Mouse (Mus musculus) hindbrain, postnatal 0 days (tissue): ENCODE measurements at regions not wholly inside any gene's neighbourhood (a gene's known extent, or its start where the extent isn't known, plus 50 kb on each side); places are given as distances from the start of the nearest gene placed in this dataset.

Experiments used
- ATAC-seq: fragments of 200-750 bp; cut with Nextera tagmentation; 2 replicates; pipeline ENCODE4 v1.8.0; 2017; ENCODE audit warnings: mild to moderate bottlenecking, moderate TSS enrichment, moderate library complexity
- DNase-seq: peaks from one replicate; pipeline ENCODE4 v3.0.0-alpha.2; 2015; ENCODE audit warnings: low spot score
- H3K27ac ChIP-seq: fragments of 300-500 bp; sonication (generic); 2 replicates; pipeline ENCODE4 v1.5.1; 2014; ENCODE audit warnings: mild to moderate bottlenecking
- H3K27me3 ChIP-seq: fragments of 300-500 bp; sonication (generic); 2 replicates; pipeline ENCODE4 v1.6.1; 2014; ENCODE audit warnings: low read length, mixed read lengths; ENCODE audit not compliant: insufficient read depth
- H3K36me3 ChIP-seq: fragments of 300-500 bp; sonication (generic); 2 replicates; pipeline ENCODE4 v1.6.1; 2014; ENCODE audit warnings: low read length, mixed read lengths; ENCODE audit not compliant: insufficient read depth
- H3K4me1 ChIP-seq: fragments of 300-500 bp; sonication (generic); 2 replicates; pipeline ENCODE4 v1.6.1; 2014; ENCODE audit warnings: antibody characterized with exemption, low read length, mixed read lengths; ENCODE audit not compliant: insufficient read depth
- H3K4me2 ChIP-seq: fragments of 300-500 bp; sonication (generic); 2 replicates; pipeline ENCODE4 v1.6.1; 2014; ENCODE audit warnings: low read depth, mild to moderate bottlenecking, low read length, moderate library complexity, mixed read lengths
- H3K4me3 ChIP-seq: fragments of 300-500 bp; sonication (generic); 2 replicates; pipeline ENCODE4 v1.5.1; 2014; ENCODE audit warnings: low read length
- H3K9ac ChIP-seq: fragments of 300-500 bp; sonication (generic); replicated peaks from 2 replicates; pipeline ENCODE4 v1.6.1; 2014; ENCODE audit warnings: mild to moderate bottlenecking, low read length, moderate library complexity, mixed read lengths
- H3K9me3 ChIP-seq: fragments of 300-500 bp; sonication (generic); 2 replicates; pipeline ENCODE4 v1.6.1; 2016; ENCODE audit warnings: low read length, mixed read lengths
- CTCF ChIP-seq: IDR thresholded peaks from 2 replicates; pipeline ENCODE4 v1.5.1; 2016; ENCODE audit warnings: antibody characterized with exemption, control low read depth, low read depth
- WGBS: fragments of 180-500 bp; shearing (Covaris S2); extraction: QIAGEN DNeasy Blood & Tissue Kit; methylation state at CpG from one replicate; pipeline ENCODE4 v1.1.7; 2014; 5-methylcytosine and 5-hydroxymethylcytosine counted together

DNA sequence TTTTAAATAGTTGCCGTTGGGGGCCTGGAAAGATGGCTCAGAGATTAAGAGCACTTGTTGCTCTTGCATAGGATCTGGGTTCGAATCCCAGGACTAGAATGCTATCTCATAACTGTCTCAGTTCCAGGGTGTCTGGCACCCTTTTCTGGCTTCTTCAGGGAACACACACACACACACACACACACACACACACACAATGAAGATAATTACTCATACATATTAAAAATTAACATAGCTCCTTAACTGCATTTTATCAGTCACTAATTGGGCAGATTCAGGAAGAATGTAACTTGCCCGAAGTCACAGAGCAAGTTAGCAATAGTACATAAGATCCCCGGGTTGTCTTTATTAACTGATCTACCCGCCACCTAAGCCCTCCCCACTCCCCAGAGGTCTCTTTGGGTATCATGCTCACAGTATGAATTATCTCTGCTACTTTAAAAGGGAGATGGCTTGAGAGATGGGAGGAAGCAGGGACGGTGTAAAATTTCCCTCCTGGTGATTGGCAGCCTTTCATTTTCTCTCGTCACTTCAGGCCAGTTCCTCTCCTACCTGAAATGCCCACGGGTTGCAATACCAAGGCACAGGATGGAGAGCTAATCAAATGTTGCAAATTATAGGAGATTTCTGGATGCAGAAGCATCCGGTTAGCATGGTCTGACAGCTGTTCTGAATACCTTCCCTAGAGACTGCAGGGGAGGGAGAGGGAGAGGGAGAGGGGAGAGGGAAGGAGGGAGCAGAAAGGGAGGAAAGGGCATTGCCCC, 258.3 kb downstream of the Cd83 start:
- H3K27ac ChIP-seq = peak overlapping the region; percentile 26; the same call in 1 of the 2 replicates
- no peak for TF ChIP-seq CTCF
- WGBS = 38% methylated on average over 9 of the region's 9 CpGs

DNA sequence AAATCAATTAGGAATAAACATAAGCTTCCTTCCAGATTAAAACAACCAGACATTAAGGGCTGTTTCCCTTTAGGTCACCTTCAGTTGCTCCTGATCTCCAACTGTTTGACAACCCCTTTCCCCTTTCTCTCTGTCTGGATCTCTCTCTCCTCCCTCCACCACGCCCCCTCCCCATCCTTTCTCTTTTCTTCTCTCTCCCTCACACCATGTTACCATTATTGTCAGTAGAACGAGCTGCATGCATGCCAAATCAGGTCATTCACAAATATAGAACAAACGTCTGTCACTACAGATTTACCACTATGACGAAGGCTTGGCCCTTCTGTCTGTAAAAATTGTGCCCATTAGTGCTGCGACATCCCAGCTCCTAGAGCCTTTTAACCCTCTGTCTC, 258.9 kb downstream of the Cd83 start:
- H3K4me2 ChIP-seq = no peak overlapping the region
- H3K36me3 ChIP-seq = no peaks in the 10 kb centered on the region
- H3K9me3 ChIP-seq = no peaks in the 10 kb centered on the region
- ATAC-seq (peak; percentile 78), DNase-seq (peak; percentile 76)
- no peak overlapping the region for H3K4me3 ChIP-seq
- no peak for TF ChIP-seq CTCF
- peaks cover 6% of the 10 kb centered on the region; the same call in 1 of the 2 replicates for H3K4me1 ChIP-seq
- no peak overlapping the region for H3K9ac ChIP-seq
- 14% methylated on average over 5 of the region's 5 CpGs for WGBS
- H3K27me3 ChIP-seq = no peaks in the 10 kb centered on the region
- H3K27ac ChIP-seq = peak overlapping the region; percentile 26; the same call in 1 of the 2 replicates

More for the DNA sequence above, 258.3 kb downstream of the Cd83 start:
- peaks cover 9% of the 10 kb centered on the region; the same call in 1 of the 2 replicates for H3K4me1 ChIP-seq
- H3K4me2 ChIP-seq = no peak overlapping the region
- H3K9me3 ChIP-seq = no peaks in the 10 kb centered on the region
- ATAC-seq (peak; percentile 70), DNase-seq (peak; percentile 53)
- no peak overlapping the region for H3K9ac ChIP-seq
- no peaks in the 10 kb centered on the region for H3K27me3 ChIP-seq
- H3K4me3 ChIP-seq = no peak overlapping the region
- no peaks in the 10 kb centered on the region for H3K36me3 ChIP-seq

DNA sequence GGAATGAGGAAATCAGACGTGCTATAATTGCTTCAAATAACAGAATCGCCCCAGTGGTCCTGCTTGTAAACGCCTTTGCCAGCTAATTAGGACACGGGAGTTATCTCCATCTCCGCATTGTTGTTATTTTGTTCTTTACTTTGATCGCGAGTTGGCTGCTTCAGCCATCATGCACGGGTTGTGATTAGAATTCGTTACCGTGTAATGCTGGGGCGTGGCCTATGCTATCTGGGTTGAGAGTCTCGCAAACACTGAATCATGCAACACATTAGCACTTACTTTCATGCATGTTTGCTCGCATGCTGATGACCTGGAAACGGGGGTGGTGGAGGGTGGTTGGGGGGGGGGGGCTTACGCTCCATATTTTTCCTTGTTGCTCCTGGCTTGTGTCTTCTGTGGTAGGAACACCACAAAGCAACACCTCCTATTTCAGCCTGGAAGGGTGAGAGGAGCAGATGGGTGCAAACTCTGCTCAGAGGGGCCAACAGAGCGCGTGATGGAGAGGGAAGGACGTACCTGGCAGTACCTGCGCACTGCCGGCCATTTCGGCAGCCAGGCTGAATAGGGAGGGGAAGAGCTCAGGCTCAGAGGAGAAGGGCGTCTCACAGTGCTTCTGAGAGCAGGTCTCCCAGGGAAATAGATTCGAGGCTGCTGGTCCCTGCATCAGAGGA, 260.1 kb downstream of the Cd83 start:
- Histone ChIP-seq H3K4me3 (no peak overlapping the region), H3K9me3 (no peaks in the 10 kb centered on the region), H3K4me2 (no peak overlapping the region), H3K27ac (no peak overlapping the region), H3K36me3 (no peaks in the 10 kb centered on the region), H3K9ac (no peak overlapping the region), H3K4me1 (0 out of 2 replicates have a peak, but pooled peaks cover 4% of the 10 kb centered on the region), H3K27me3 (no peaks in the 10 kb centered on the region)
- WGBS = 53% methylated on average over 23 of the region's 23 CpGs
- DNase-seq = peak; percentile 22
- no peak for ATAC-seq
- TF ChIP-seq CTCF = no peak

DNA sequence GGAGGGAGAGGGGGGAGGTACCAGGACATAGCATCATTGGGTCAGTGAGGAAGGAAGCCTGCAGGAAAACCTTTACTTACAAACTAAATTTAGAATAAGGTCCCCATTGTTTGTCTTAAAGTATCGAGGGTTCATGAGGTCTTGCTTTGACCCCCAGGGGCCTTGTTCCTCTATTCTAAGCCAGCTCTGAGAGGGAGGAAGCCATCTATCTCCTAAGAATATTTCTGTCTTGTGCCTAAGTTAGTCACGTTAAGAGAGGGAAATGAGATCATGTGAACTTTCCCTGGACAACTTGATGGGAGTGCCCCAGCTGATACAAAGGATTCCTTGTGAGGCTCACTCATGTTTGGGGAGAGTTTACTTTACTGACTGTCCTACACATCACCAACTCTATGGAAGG, 261.9 kb downstream of the Cd83 start:
- no peak overlapping the region for H3K4me2 ChIP-seq

DNA sequence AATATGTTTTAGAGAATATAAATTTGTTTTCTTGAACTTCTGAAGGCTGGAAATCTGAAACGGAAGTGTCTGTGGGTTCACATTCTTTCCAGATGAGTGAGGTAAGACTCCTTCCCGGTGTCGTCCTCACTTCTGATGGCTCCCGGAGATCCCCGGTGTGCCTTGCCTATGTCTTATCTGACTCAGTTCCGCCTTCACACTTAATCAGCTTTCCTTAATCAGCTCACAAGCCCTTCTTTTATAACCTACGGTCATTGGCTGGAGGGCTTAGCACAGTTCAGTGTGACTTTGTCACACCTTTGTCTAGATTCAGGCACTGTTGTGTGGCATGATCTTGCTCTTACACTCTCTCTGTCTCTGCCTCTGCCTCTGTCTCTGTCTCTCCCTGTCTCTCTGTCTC, 269.6 kb downstream of the Cd83 start:
- Histone ChIP-seq H3K27ac (no peak overlapping the region), H3K4me1 (peaks cover 8% of the 10 kb centered on the region; the same call in 1 of the 2 replicates), H3K9ac (no peak overlapping the region), H3K9me3 (no peaks in the 10 kb centered on the region), H3K4me2 (no peak overlapping the region), H3K27me3 (no peaks in the 10 kb centered on the region), H3K4me3 (no peak overlapping the region), H3K36me3 (no peaks in the 10 kb centered on the region)
- no peak for TF ChIP-seq CTCF
- ATAC-seq (no peak), DNase-seq (no peak)
- 62% methylated on average over 7 of the region's 7 CpGs for WGBS

More for the DNA sequence above, 261.9 kb downstream of the Cd83 start:
- WGBS = 47% methylated on average over 2 of the region's 2 CpGs
- Histone ChIP-seq H3K36me3 (no peaks in the 10 kb centered on the region), H3K27me3 (no peaks in the 10 kb centered on the region), H3K27ac (no peak overlapping the region), H3K4me3 (no peak overlapping the region), H3K9ac (no peak overlapping the region), H3K9me3 (no peaks in the 10 kb centered on the region), H3K4me1 (0 out of 2 replicates have a peak, but pooled peaks cover 4% of the 10 kb centered on the region)
- ATAC-seq = no peak
- no peak for TF ChIP-seq CTCF
- DNase-seq = no peak

DNA sequence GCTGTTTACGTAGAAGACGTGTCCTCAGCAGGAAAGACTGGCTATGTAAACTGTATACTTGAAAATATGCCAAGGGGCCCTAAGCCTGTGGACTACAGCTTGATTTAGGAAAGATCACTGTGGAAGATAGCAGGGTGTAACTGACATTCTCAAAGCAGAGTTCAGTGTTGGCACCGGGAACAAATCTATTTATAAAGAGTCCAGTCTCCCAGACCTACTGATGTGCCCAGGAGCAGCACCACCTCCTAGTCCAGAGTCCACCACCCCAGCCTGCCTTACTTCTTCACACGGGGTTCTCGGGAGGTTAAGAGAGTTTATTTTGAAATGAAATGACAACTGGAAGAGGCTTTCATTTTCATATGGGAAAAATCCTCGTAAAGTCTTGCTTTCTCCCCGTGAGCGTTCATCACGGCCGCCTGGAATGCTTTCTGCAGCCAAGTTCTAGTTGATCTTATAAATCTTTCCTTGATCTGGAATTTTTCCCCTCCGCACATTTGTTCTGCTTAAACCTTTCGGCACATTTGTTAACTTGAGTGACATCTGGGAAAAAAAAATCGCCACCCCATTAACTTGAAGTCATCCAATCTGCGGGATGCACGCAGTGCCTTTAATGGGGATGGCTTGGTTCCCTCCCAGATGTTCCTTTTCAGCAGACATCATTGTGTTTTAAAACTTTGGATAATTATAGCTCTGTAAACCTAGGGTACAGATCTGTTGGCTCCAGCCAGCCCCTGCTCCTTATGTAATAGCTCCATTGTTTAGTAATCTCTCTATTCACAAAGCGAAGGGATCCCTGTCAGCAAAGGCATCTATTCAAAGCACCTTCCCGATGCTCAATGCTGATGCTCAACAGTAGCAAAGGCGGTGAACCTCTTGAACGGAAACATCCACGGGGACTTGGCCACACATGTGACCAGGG, 271.3 kb downstream of the Cd83 start:
- H3K36me3 ChIP-seq = no peaks in the 10 kb centered on the region
- no peak overlapping the region for H3K9ac ChIP-seq
- ATAC-seq (no peak), DNase-seq (no peak)
- H3K27me3 ChIP-seq = no peaks in the 10 kb centered on the region
- H3K9me3 ChIP-seq = no peaks in the 10 kb centered on the region
- no peak for TF ChIP-seq CTCF
- H3K27ac ChIP-seq = no peak overlapping the region
- peak overlapping the region; percentile 42 for H3K4me2 ChIP-seq
- WGBS = 35% methylated on average over 20 of the region's 20 CpGs
- peaks cover 8% of the 10 kb centered on the region; the same call in 1 of the 2 replicates for H3K4me1 ChIP-seq
- H3K4me3 ChIP-seq = no peak overlapping the region
